Mouse (Mus musculus): ENCODE results near the gene Spint1.

DNA sequence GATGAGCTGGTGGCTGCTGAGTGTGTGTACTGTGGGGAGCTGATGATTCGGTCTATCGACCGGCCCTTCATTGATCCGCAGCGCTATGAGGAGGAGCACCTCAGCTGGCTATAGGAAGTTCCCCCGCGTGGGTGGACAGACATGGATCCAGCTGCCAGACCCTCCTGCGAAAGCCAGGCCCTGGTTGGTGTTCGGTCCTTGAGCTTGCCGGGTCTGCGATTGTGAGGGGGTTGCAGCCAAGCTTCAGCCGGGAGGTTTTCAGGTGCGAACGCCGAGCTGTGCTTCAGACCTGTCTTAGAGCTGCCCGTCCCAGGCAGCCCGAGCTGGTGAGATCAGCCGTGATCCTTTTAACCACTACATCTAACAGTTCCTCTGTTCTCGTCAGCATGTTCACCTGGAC is 60.3 kb downstream of the Spint1 start:
- TF ChIP-seq POLR2A (IDR thresholded peaks at IDR 0.05; ENCODE audit: insufficient read depth, low read depth, low read length) (no peak), CTCF (IDR thresholded peaks at IDR 0.05) (no peak), EP300 (IDR thresholded peaks at IDR 0.05; ENCODE audit: insufficient read depth, low read depth, low read length) (no peak)

Data from heart, adult 2 months (tissue).